Mouse (Mus musculus) CH12.LX (cell line): ENCODE data around the gene Fam227b. TPM values are rescaled to one million over a fixed set of nuclear protein-coding genes. Genes with fewer than 3 reads are reported as not detected.

Experiments used
- DNase-seq: peaks from one replicate; pipeline ENCODE4 v3.0.0-alpha.2; 2013; ENCODE audit errors: extremely low read depth
- H3K27ac ChIP-seq: 2 replicates; pipeline ENCODE4 v1.5.1; 2012; ENCODE audit warnings: low read depth, mild to moderate bottlenecking, control low read depth, moderate library complexity; ENCODE audit not compliant: insufficient read depth
- H3K27me3 ChIP-seq: replicated peaks from 2 replicates; pipeline ENCODE3; 2012; ENCODE audit warnings: inconsistent platforms
- H3K36me3 ChIP-seq, 2 experiments: replicated peaks in 1 of 2; 2 replicates each; pipeline versions ENCODE3 to v1.6.1; 2012; ENCODE audit warnings: inconsistent platforms in 1 of 2, low read length in 1 of 2, mild to moderate bottlenecking in 1 of 2, mixed read lengths in 1 of 2, moderate library complexity in 1 of 2; ENCODE audit not compliant: control insufficient read depth in 1 of 2, insufficient read depth in 1 of 2
- H3K4me1 ChIP-seq, 2 experiments: 2 replicates each; pipeline ENCODE4 v1.6.1; 2012; ENCODE audit warnings: inconsistent platforms in 1 of 2, moderate library complexity in 1 of 2; ENCODE audit not compliant: insufficient read depth in 2 of 2, control insufficient read depth in 1 of 2
- H3K4me2 ChIP-seq: 2 replicates; pipeline ENCODE4 v1.6.1; 2012; ENCODE audit warnings: low read depth, mild to moderate bottlenecking, control low read depth; ENCODE audit not compliant: poor library complexity, insufficient read depth, severe bottlenecking
- H3K4me3 ChIP-seq, 3 experiments: fragments of 150-350 bp in 1 of 3; sonication (generic) in 1 of 3; replicated peaks in 1 of 3; 2 replicates each; pipeline versions ENCODE3 to v1.5.1; 2011 to 2012; ENCODE audit warnings: low read depth in 2 of 3, low read length in 2 of 3, mild to moderate bottlenecking in 2 of 3, moderate library complexity in 2 of 3, control low read depth in 1 of 3, improper control_type of control experiment in 1 of 3, inconsistent platforms in 1 of 3, mixed read lengths in 1 of 3; ENCODE audit not compliant: poor library complexity in 1 of 3
- H3K79me2 ChIP-seq: replicated peaks from 2 replicates; pipeline ENCODE4 v1.6.1; 2012; ENCODE audit warnings: mild to moderate bottlenecking, moderate library complexity; ENCODE audit not compliant: control insufficient read depth, poor library complexity, insufficient read depth, severe bottlenecking; ENCODE audit errors: extremely low read depth
- H3K9ac ChIP-seq: 2 replicates; pipeline ENCODE4 v1.6.1; 2012; ENCODE audit warnings: low read depth, mild to moderate bottlenecking, control low read depth, moderate library complexity; ENCODE audit not compliant: insufficient read depth
- H3K9me3 ChIP-seq: replicated peaks from 2 replicates; pipeline ENCODE3; 2012; ENCODE audit warnings: low read length, inconsistent platforms, mixed read lengths
- BHLHE40 ChIP-seq: IDR thresholded peaks from 2 replicates; pipeline ENCODE4 v1.6.1; 2011; ENCODE audit warnings: mild to moderate bottlenecking, low read depth, low read length, improper control_type of control experiment
- CHD1 ChIP-seq: IDR thresholded peaks from 2 replicates; pipeline ENCODE4 v1.6.1; 2012; ENCODE audit warnings: low read depth, low read length, improper control_type of control experiment, inconsistent platforms
- CTCF ChIP-seq, 2 experiments: IDR thresholded peaks in 1 of 2; conservative IDR thresholded peaks in 1 of 2; 2 replicates each; pipeline ENCODE4 v1.5.1; 2011 to 2012; ENCODE audit warnings: low read depth in 2 of 2, low read length in 2 of 2, improper control_type of control experiment in 1 of 2, inconsistent platforms in 1 of 2, mild to moderate bottlenecking in 1 of 2, moderate library complexity in 1 of 2
- E2F4 ChIP-seq: IDR thresholded peaks from 2 replicates; pipeline ENCODE4 v1.6.1; 2011; ENCODE audit warnings: low read depth, low read length, improper control_type of control experiment; ENCODE audit not compliant: insufficient replicate concordance
- ELF1 ChIP-seq: IDR thresholded peaks from 2 replicates; pipeline ENCODE4 v1.6.1; 2014; ENCODE audit warnings: low read depth, mild to moderate bottlenecking, inconsistent platforms, low read length, improper control_type of control experiment
- HCFC1 ChIP-seq: IDR thresholded peaks from 2 replicates; pipeline ENCODE4 v1.6.1; 2012; ENCODE audit warnings: low read depth, mild to moderate bottlenecking, inconsistent platforms, low read length, improper control_type of control experiment
- IRF4 ChIP-seq: IDR thresholded peaks from 2 replicates; pipeline ENCODE4 v1.6.1; 2014; ENCODE audit warnings: low read depth, mild to moderate bottlenecking, inconsistent platforms, low read length, improper control_type of control experiment
- JUN ChIP-seq: IDR thresholded peaks from 2 replicates; pipeline ENCODE4 v1.6.1; 2011; ENCODE audit warnings: low read depth, mild to moderate bottlenecking, low read length, improper control_type of control experiment, moderate library complexity; ENCODE audit not compliant: insufficient read depth
- MAFK ChIP-seq: IDR thresholded peaks from 2 replicates; pipeline ENCODE4 v1.6.1; 2011; ENCODE audit warnings: low read length, improper control_type of control experiment; ENCODE audit not compliant: insufficient replicate concordance
- MAZ ChIP-seq: IDR thresholded peaks from 2 replicates; pipeline ENCODE4 v1.6.1; 2012; ENCODE audit warnings: low read depth, mild to moderate bottlenecking, inconsistent platforms, low read length, improper control_type of control experiment, moderate library complexity
- MXI1 ChIP-seq: IDR thresholded peaks from 2 replicates; pipeline ENCODE4 v1.6.1; 2011; ENCODE audit warnings: mild to moderate bottlenecking, low read depth, low read length, improper control_type of control experiment
- PAX5 ChIP-seq: IDR thresholded peaks from 2 replicates; pipeline ENCODE4 v1.6.1; 2012; ENCODE audit warnings: low read length, inconsistent platforms, mixed read lengths
- POLR2AphosphoS2 ChIP-seq: IDR thresholded peaks from 2 replicates; pipeline ENCODE4 v1.6.1; 2011; ENCODE audit warnings: low read depth, low read length, improper control_type of control experiment
- RCOR1 ChIP-seq: conservative IDR thresholded peaks from 2 replicates; pipeline ENCODE4 v1.6.1; 2012; ENCODE audit warnings: low read depth, mild to moderate bottlenecking, inconsistent platforms, low read length, improper control_type of control experiment
- TCF12 ChIP-seq: IDR thresholded peaks from 2 replicates; pipeline ENCODE4 v1.6.1; 2014; ENCODE audit warnings: low read depth, mild to moderate bottlenecking, inconsistent platforms, low read length, improper control_type of control experiment
- USF2 ChIP-seq: conservative IDR thresholded peaks from 2 replicates; pipeline ENCODE4 v1.6.1; 2011; ENCODE audit warnings: low read depth, low read length, improper control_type of control experiment
- ZMIZ1 ChIP-seq: IDR thresholded peaks from 2 replicates; pipeline ENCODE4 v1.6.1; 2012; ENCODE audit warnings: low read depth, mild to moderate bottlenecking, inconsistent platforms, low read length, improper control_type of control experiment
- dilution Hi-C: fragments of 300-500 bp; cut with MboI; formaldehyde crosslinking; loops from 2 replicates; pipeline ENCODE4 v1.14.3; 2020; ENCODE audit warnings: low sequenced_read_pairs; ENCODE audit not compliant: extremely low pct_unique_long_range_greater_than_20kb, extremely low pct_ligation_motif_present
- in situ Hi-C: fragments of 300-500 bp; cut with MboI; formaldehyde crosslinking; loops from 3 replicates; pipeline ENCODE4 v1.14.3; 2019; ENCODE audit warnings: low sequenced_read_pairs, low pct_ligation_motif_present, low pct_unique_long_range_greater_than_20kb, mixed read lengths
- polyA plus RNA-seq: library from polyadenylated mRNA; unstranded; fragments of >175 nt; gene quantifications from 2 replicates; pipeline ENCODE4 v1.2.1, GENCODE M21; 2012; ENCODE audit warnings: low read depth; ENCODE audit not compliant: insufficient read length
- total RNA-seq, 2 experiments: library from RNA; depleted of rRNA; stranded (reverse); fragments of 300-350 nt in 1 of 2; fragments of >200 nt in 1 of 2; gene quantifications; 2 replicates each; pipeline ENCODE4 v1.2.3; 2012 to 2014

The Fam227b gene
- total and polyA plus RNA-seq, 3 experiments = not detected

DNA sequence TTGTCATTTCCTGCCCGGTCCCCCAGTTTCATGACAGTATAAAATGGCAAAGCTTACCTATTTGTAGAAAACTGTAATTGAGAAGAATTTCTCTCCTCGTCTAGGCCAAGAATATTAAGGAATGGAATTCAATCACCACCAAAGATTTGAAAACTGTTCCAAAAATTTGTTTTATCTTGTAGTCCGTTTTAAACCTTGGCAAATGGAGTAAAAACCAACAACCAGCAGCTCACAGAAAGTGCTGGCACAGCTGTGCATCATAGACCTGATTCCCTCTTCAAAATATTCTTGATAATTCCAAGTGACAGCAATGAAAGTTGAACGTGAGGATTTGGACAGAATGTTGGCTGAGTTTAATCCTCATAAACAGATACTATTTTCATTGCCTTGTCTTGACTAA lies 39.5 kb upstream of the Fam227b start:
- DNase-seq = no peak
- Histone ChIP-seq H3K9me3 (no peaks in the 10 kb centered on the region), H3K9ac (no peak overlapping the region), H3K4me2 (no peak overlapping the region), H3K27ac (no peak overlapping the region), H3K27me3 (no peaks in the 10 kb centered on the region), H3K36me3 (no peaks in the 10 kb centered on the region), H3K4me1 (no peaks in the 10 kb centered on the region), H3K4me3 (no peak overlapping the region), H3K79me2 (no peaks in the 10 kb centered on the region)
- TF ChIP-seq BHLHE40 (no peak), USF2 (no peak), CHD1 (no peak)
- dilution Hi-C loops (no loop called here), in situ Hi-C loops (no loop called here)

DNA sequence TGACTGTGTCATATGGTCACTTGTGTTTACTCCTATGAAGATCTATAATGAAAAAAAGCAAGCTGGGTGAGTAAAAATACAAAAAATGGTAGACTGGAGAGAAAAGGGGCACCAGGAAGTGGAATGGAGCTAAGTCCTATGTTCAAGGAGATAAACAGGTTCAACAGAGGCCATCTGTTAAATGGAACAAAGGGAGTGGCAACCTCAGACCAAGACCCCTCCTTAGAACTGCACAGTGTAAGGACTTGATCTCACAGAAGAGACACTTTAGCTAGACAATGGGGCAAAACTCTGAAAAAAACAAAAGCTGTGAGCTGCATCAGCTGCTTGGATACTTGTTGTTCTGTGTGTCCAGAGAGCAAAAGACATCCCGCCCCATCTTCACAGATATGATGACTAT lies 19.6 kb upstream of the Fam227b start:
- Histone ChIP-seq H3K9ac (no peak overlapping the region), H3K36me3 (peaks cover 3 to 11% of the 10 kb centered on the region in 2 experiments), H3K9me3 (no peaks in the 10 kb centered on the region)
- in situ Hi-C loops = no loop called here
- dilution Hi-C loops = no loop called here
- TF ChIP-seq MAZ = no peak
- no peak for TF ChIP-seq MAFK
- no peak for TF ChIP-seq CTCF (conservative IDR thresholded peaks at IDR 0.05 in 1 of 2, IDR thresholded peaks at IDR 0.05 in 1 of 2; ENCODE audit: low read depth in 2 of 2, low read length in 2 of 2)
- TF ChIP-seq E2F4 = no peak
- TF ChIP-seq POLR2AphosphoS2 = no peak
- TF ChIP-seq PAX5 = no peak
- no peak for TF ChIP-seq HCFC1
- TF ChIP-seq RCOR1 = no peak
- TF ChIP-seq TCF12 = no peak
- TF ChIP-seq ZMIZ1 = no peak
- no peak for TF ChIP-seq IRF4
- no peak for TF ChIP-seq ELF1
- no peak for TF ChIP-seq JUN
- TF ChIP-seq MXI1 = no peak
- TF ChIP-seq, all 38 proteins: peak for 0
- Histone ChIP-seq H3K4me3 (no peak overlapping the region), H3K27ac (no peak overlapping the region), H3K4me2 (no peak overlapping the region), H3K27me3 (no peaks in the 10 kb centered on the region), H3K79me2 (no peaks in the 10 kb centered on the region), H3K4me1 (peaks cover 0 to 5% of the 10 kb centered on the region in 2 experiments; a peak in 1 of 4 replicates)
- DNase-seq = no peak
